Mouse (Mus musculus) adrenal gland, postnatal 10 days (tissue): ENCODE results near the gene Phf20. TPM values are rescaled to one million over a fixed set of nuclear protein-coding genes. Genes with fewer than 3 reads are reported as not detected.

ENCODE experiments used
- DNase-seq: peaks from one replicate; pipeline ENCODE4 v3.0.0; 2021; ENCODE audit warnings: mixed read lengths
- total RNA-seq, 2 experiments: library from RNA; stranded (reverse); gene quantifications; 2 replicates each; pipeline ENCODE4 v1.2.3; 2021

Gene Phf20
- total RNA-seq, 2 experiments from 2014 or later, result 35.9 to 38.0 TPM

- no peak for DNase-seq
Measured at GRCm38 (mm10) chr2:156263204-156263893, 67.1 kb downstream of the Phf20 start.

GRCm38 (mm10) chr2:156267636-156268035 lies 71.4 kb downstream of the Phf20 start:
- no peak for DNase-seq

- DNase-seq, result no peak
Measured at GRCm38 (mm10) chr2:156272553-156272952, 76.3 kb downstream of the Phf20 start.

- peak; percentile 88 for DNase-seq
Measured at GRCm38 (mm10) chr2:156278226-156279017, 82.2 kb downstream of the Phf20 start.

GRCm38 (mm10) chr2:156281227-156281626 lies 85.0 kb downstream of the Phf20 start:
- DNase-seq, result peak; percentile 15

- DNase-seq, result no peak
Measured at GRCm38 (mm10) chr2:156285161-156285560, 88.9 kb downstream of the Phf20 start.

- DNase-seq, result no peak
Measured at GRCm38 (mm10) chr2:156286733-156287132, 90.5 kb downstream of the Phf20 start.

GRCm38 (mm10) chr2:156288222-156288621 lies 92.0 kb downstream of the Phf20 start:
- no peak for DNase-seq

- DNase-seq, result peak; percentile 36
Measured at GRCm38 (mm10) chr2:156289552-156290160, 93.4 kb downstream of the Phf20 start.

- no peak for DNase-seq
Measured at GRCm38 (mm10) chr2:156291998-156292397, 95.7 kb downstream of the Phf20 start.

- DNase-seq, result no peak
Measured at GRCm38 (mm10) chr2:156295601-156296063, 99.4 kb downstream of the Phf20 start.

GRCm38 (mm10) chr2:156296190-156296589 lies 99.9 kb downstream of the Phf20 start:
- no peak for DNase-seq

GRCm38 (mm10) chr2:156297653-156298052 lies 101.4 kb downstream of the Phf20 start:
- no peak for DNase-seq

GRCm38 (mm10) chr2:156298458-156298857 lies 102.2 kb downstream of the Phf20 start:
- DNase-seq, result no peak

GRCm38 (mm10) chr2:156302063-156302462 lies 105.8 kb downstream of the Phf20 start:
- DNase-seq, result no peak

- DNase-seq, result no peak
Measured at GRCm38 (mm10) chr2:156304351-156304750, 108.1 kb downstream of the Phf20 start.

- no peak for DNase-seq
Measured at GRCm38 (mm10) chr2:156305818-156306217, 109.6 kb downstream of the Phf20 start.

- DNase-seq, result peak; percentile 22
Measured at GRCm38 (mm10) chr2:156307261-156307660, 111.0 kb downstream of the Phf20 start.

- DNase-seq, result no peak
Measured at GRCm38 (mm10) chr2:156309948-156310347, 113.7 kb downstream of the Phf20 start.

GRCm38 (mm10) chr2:156310455-156310854 lies 114.2 kb downstream of the Phf20 start:
- no peak for DNase-seq

- no peak for DNase-seq
Measured at GRCm38 (mm10) chr2:156310945-156311344, 114.7 kb downstream of the Phf20 start.

GRCm38 (mm10) chr2:156311441-156311840 lies 115.2 kb downstream of the Phf20 start:
- no peak for DNase-seq

GRCm38 (mm10) chr2:156311841-156312291 lies 115.6 kb downstream of the Phf20 start:
- peak; percentile 78 for DNase-seq
